Mouse (Mus musculus) liver, embryonic 14.5 days (tissue): ENCODE data around the gene Snx22. TPM values are rescaled to one million over a fixed set of nuclear protein-coding genes. Genes with fewer than 3 reads are reported as not detected.

Experiments
- ATAC-seq: fragments of 200-750 bp; cut with Nextera tagmentation; 2 replicates; pipeline ENCODE4 v1.8.0; 2017; ENCODE audit warnings: moderate number of reproducible peaks, mild to moderate bottlenecking, moderate library complexity; ENCODE audit not compliant: insufficient read depth
- DNase-seq, 3 experiments: peaks; one replicate each; pipeline ENCODE4 v3.0.0-alpha.2; 2012 to 2013; ENCODE audit warnings: low read depth in 3 of 3, low spot score in 3 of 3
- H3K27ac ChIP-seq: fragments of 300-500 bp; sonication (generic); 2 replicates; pipeline ENCODE4 v1.5.1; 2014; ENCODE audit warnings: moderate library complexity, mild to moderate bottlenecking, control low read depth, inconsistent platforms
- H3K27me3 ChIP-seq: fragments of 300-500 bp; sonication (generic); 2 replicates; pipeline ENCODE4 v1.6.1; 2014; ENCODE audit warnings: mild to moderate bottlenecking, low read length, moderate library complexity; ENCODE audit not compliant: control insufficient read depth, insufficient read depth
- H3K36me3 ChIP-seq: fragments of 300-500 bp; sonication (generic); replicated peaks from 2 replicates; pipeline ENCODE4 v1.6.1; 2014; ENCODE audit warnings: low read depth; ENCODE audit not compliant: control insufficient read depth, insufficient read depth
- H3K4me1 ChIP-seq, 2 experiments: fragments of 200-500 bp in 1 of 2; fragments of 300-500 bp in 1 of 2; sonication (generic) in 1 of 2; replicated peaks; 2 replicates each; pipeline ENCODE4 v1.6.1; 2012 to 2014; ENCODE audit warnings: antibody characterized with exemption in 1 of 2, inconsistent platforms in 1 of 2, low read length in 1 of 2; ENCODE audit not compliant: control insufficient read depth in 2 of 2, insufficient read depth in 2 of 2
- H3K4me2 ChIP-seq: fragments of 300-500 bp; sonication (generic); 2 replicates; pipeline ENCODE4 v1.6.1; 2014; ENCODE audit warnings: low read depth, mild to moderate bottlenecking, control low read depth, moderate library complexity
- H3K4me3 ChIP-seq, 2 experiments: fragments of 200-500 bp in 1 of 2; fragments of 300-500 bp in 1 of 2; sonication (generic) in 1 of 2; 2 replicates each; pipeline ENCODE4 v1.5.1; 2012 to 2014; ENCODE audit warnings: low read depth in 2 of 2, low read length in 2 of 2, mild to moderate bottlenecking in 2 of 2, control low read depth in 1 of 2, inconsistent platforms in 1 of 2, moderate library complexity in 1 of 2; ENCODE audit not compliant: insufficient read depth in 1 of 2
- H3K9ac ChIP-seq: fragments of 300-500 bp; sonication (generic); replicated peaks from 2 replicates; pipeline ENCODE4 v1.6.1; 2014; ENCODE audit warnings: mild to moderate bottlenecking, control low read depth, moderate library complexity
- H3K9me3 ChIP-seq: fragments of 300-500 bp; sonication (generic); 2 replicates; pipeline ENCODE4 v1.6.1; 2016; ENCODE audit warnings: low read length, mixed read lengths; ENCODE audit not compliant: control insufficient read depth
- CTCF ChIP-seq: IDR thresholded peaks from 2 replicates; pipeline ENCODE4 v1.5.1; 2016; ENCODE audit warnings: antibody characterized with exemption, low read depth, control low read depth
- EP300 ChIP-seq: IDR thresholded peaks from 2 replicates; pipeline ENCODE4 v1.6.1; 2016; ENCODE audit warnings: antibody characterized with exemption, low read depth
- WGBS: fragments of 180-500 bp; shearing (Covaris S2); extraction: QIAGEN DNeasy Blood & Tissue Kit; methylation state at CpG from one replicate; pipeline ENCODE4 v1.1.7; 2014; ENCODE audit not compliant: insufficient replicate concordance; 5-methylcytosine and 5-hydroxymethylcytosine counted together
- polyA plus RNA-seq, 2 experiments: library from polyadenylated mRNA; depleted of rRNA in 1 of 2; stranded (reverse) in 1 of 2; unstranded in 1 of 2; fragments of >200 nt; fragmentation: Nextera tagmentation in 1 of 2; extraction: Ambion mirVana in 1 of 2; gene quantifications; 2 replicates each; pipeline versions ENCODE4 v1.2.1 to v1.2.3; 2012 to 2014

The Snx22 gene
- polyA plus RNA-seq, 2 experiments: 25.4 to 32.8 TPM

GRCm38 (mm10) chr9:66049931-66050601 is 19.5 kb downstream of the Snx22 start:
- 66% methylated on average over 6 of the region's 6 CpGs for WGBS
- Histone ChIP-seq H3K4me3 (no peak overlapping the region), H3K9me3 (peaks cover 2% of the 10 kb centered on the region), H3K27me3 (no peaks in the 10 kb centered on the region), H3K4me1 (no peaks in the 10 kb centered on the region), H3K27ac (no peak overlapping the region), H3K36me3 (no peaks in the 10 kb centered on the region), H3K9ac (no peak overlapping the region), H3K4me2 (no peak overlapping the region)
- TF ChIP-seq EP300 (no peak), CTCF (peak; percentile 19; the same call in 1 of the 2 replicates)
- no peak for ATAC-seq
- DNase-seq: no peak

GRCm38 (mm10) chr9:66043241-66043640 is 26.3 kb downstream of the Snx22 start:
- H3K9me3 ChIP-seq: no peaks in the 10 kb centered on the region
- H3K27me3 ChIP-seq: no peaks in the 10 kb centered on the region
- H3K4me2 ChIP-seq: no peak overlapping the region
- no peak for ATAC-seq
- no peak for DNase-seq
- 79% methylated on average over 3 of the region's 3 CpGs for WGBS
- H3K9ac ChIP-seq: no peak overlapping the region
- no peaks in the 10 kb centered on the region for H3K4me1 ChIP-seq
- no peak overlapping the region for H3K27ac ChIP-seq
- H3K36me3 ChIP-seq: no peaks in the 10 kb centered on the region
- no peak overlapping the region for H3K4me3 ChIP-seq
- TF ChIP-seq EP300: no peak
- no peak for TF ChIP-seq CTCF

GRCm38 (mm10) chr9:66042331-66042730 is 27.2 kb downstream of the Snx22 start:
- Histone ChIP-seq H3K36me3 (no peaks in the 10 kb centered on the region), H3K9me3 (no peaks in the 10 kb centered on the region), H3K9ac (no peak overlapping the region), H3K27me3 (no peaks in the 10 kb centered on the region), H3K4me2 (no peak overlapping the region), H3K4me3 (no peak overlapping the region), H3K4me1 (no peaks in the 10 kb centered on the region), H3K27ac (no peak overlapping the region)
- DNase-seq (no peak), ATAC-seq (no peak)
- WGBS: 68% methylated on average over 4 of the region's 4 CpGs
- TF ChIP-seq CTCF (no peak), EP300 (no peak)

- no peak overlapping the region for H3K4me3 ChIP-seq
- H3K36me3 ChIP-seq: no peaks in the 10 kb centered on the region
- H3K4me1 ChIP-seq: no peaks in the 10 kb centered on the region
- H3K4me2 ChIP-seq: no peak overlapping the region
- DNase-seq: no peak
- no peak overlapping the region for H3K27ac ChIP-seq
- H3K9ac ChIP-seq: no peak overlapping the region
- H3K27me3 ChIP-seq: no peaks in the 10 kb centered on the region
- TF ChIP-seq CTCF (no peak), EP300 (no peak)
- no peaks in the 10 kb centered on the region for H3K9me3 ChIP-seq
- 59% methylated on average over 3 of the region's 3 CpGs for WGBS
- no peak for ATAC-seq
Measured at GRCm38 (mm10) chr9:66040801-66041200, 28.7 kb downstream of the Snx22 start.

GRCm38 (mm10) chr9:66039290-66039689 is 30.2 kb downstream of the Snx22 start:
- no peaks in the 10 kb centered on the region for H3K27me3 ChIP-seq
- H3K9ac ChIP-seq: no peak overlapping the region
- no peaks in the 10 kb centered on the region for H3K9me3 ChIP-seq
- H3K4me1 ChIP-seq: no peaks in the 10 kb centered on the region
- no peak overlapping the region for H3K4me2 ChIP-seq
- DNase-seq (no peak), ATAC-seq (no peak)
- no peak overlapping the region for H3K4me3 ChIP-seq
- WGBS: 75% methylated on average over 4 of the region's 4 CpGs
- no peaks in the 10 kb centered on the region for H3K36me3 ChIP-seq
- TF ChIP-seq CTCF: no peak
- TF ChIP-seq EP300: no peak
- no peak overlapping the region for H3K27ac ChIP-seq
